Mouse (Mus musculus): ENCODE data around the gene Tnip1. TPM values are rescaled to one million over a fixed set of nuclear protein-coding genes. Genes with fewer than 3 reads are reported as not detected.

Gene Tnip1
- polyA plus RNA-seq (2015; fragmentation: Nextera tagmentation; extraction: Ambion mirVana) = 14.9 and 17.5 TPM in 2 replicates

- Histone ChIP-seq H3K4me2 (no peak within 1 kb of the TSS), H3K4me3 (no peak within 1 kb of the TSS), H3K4me1 (peaks cover 15% of the 10 kb centered on the region; the same call in 1 of the 2 replicates), H3K27ac (no peak within 1 kb of the TSS), H3K36me3 (no peaks in the 10 kb centered on the region), H3K9me3 (no peaks in the 10 kb centered on the region), H3K9ac (no peak within 1 kb of the TSS), H3K27me3 (no peaks in the 10 kb centered on the region)
- 18% methylated on average over 6 of the region's 6 CpGs for WGBS
- no peak for ATAC-seq (ENCODE audit: borderline replicate concordance, extremely low read depth, low FRiP score, low TSS enrichment)
Observed at GRCm38 (mm10) chr11:54962810-54963209, at the start of gene Tnip1. Gene Tnip1, minus strand, starts transcription at chr11:54962917.

DNA sequence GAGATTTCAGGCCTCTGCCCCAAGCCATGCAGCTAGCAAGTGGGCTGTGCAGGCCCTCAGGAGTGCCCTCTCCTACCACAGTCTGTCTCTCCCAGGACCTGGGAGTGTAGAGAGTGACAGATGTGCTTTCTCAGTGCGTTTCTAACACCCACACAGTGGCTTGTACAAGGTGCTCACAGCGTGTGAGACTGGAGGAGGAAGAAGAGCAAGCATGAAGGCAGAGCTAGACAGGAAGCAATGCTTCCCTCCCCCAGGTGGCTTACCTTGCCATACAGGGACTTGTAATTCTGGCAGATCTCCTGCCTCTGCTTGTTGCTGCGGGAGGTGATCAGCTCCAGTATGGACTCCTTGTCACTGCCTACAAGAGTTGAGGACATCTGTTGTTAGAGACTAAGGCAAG is 48.7 kb upstream of the Tnip1 start:
- Histone ChIP-seq H3K36me3 (peaks cover 90% of the 10 kb centered on the region), H3K9ac (no peak overlapping the region), H3K27me3 (no peaks in the 10 kb centered on the region), H3K4me2 (no peak overlapping the region), H3K27ac (no peak overlapping the region), H3K9me3 (no peaks in the 10 kb centered on the region), H3K4me3 (no peak overlapping the region), H3K4me1 (peaks cover 13% of the 10 kb centered on the region)
- WGBS = 80% methylated on average over 3 of the region's 3 CpGs
- no peak for ATAC-seq (ENCODE audit: borderline replicate concordance, extremely low read depth, low FRiP score, low TSS enrichment)

GRCm38 (mm10) chr11:55008230-55008629 is 45.5 kb upstream of the Tnip1 start:
- 49% methylated on average over 6 of the region's 6 CpGs for WGBS
- no peak for ATAC-seq (ENCODE audit: borderline replicate concordance, extremely low read depth, low FRiP score, low TSS enrichment)
- no peak overlapping the region for H3K9ac ChIP-seq

DNA sequence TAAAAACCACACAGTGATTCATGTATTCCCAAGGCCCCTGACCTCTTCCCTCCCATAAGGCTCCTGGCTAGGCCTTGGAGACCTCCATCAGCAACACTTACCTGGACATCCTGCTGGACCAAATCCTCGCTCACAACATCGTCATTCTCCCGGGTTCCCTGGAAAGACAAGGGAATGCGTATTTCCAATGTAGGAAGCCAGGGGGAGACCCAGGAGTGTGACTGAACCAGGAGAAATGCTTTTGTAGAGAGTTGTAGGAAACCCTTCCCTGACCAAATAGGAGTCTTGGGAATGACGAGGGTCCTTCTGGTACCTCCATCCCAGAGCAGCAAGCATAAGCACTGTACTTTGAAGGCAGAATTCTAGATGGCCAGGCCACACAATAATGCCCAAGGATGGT is 43.0 kb upstream of the Tnip1 start:
- no peak overlapping the region for H3K9ac ChIP-seq
- H3K4me2 ChIP-seq = no peak overlapping the region
- peaks cover 96% of the 10 kb centered on the region for H3K36me3 ChIP-seq
- no peak for ATAC-seq (ENCODE audit: borderline replicate concordance, extremely low read depth, low FRiP score, low TSS enrichment)
- H3K4me3 ChIP-seq = no peak overlapping the region
- peaks cover 8% of the 10 kb centered on the region; the same call in 1 of the 2 replicates for H3K9me3 ChIP-seq
- H3K4me1 ChIP-seq = no peaks in the 10 kb centered on the region
- H3K27ac ChIP-seq = no peak overlapping the region
- 76% methylated on average over 5 of the region's 5 CpGs for WGBS
- no peaks in the 10 kb centered on the region for H3K27me3 ChIP-seq

More at GRCm38 (mm10) chr11:55008230-55008629, 45.5 kb upstream of the Tnip1 start:
- Histone ChIP-seq H3K4me2 (no peak overlapping the region), H3K4me1 (peaks cover 3% of the 10 kb centered on the region; the same call in 1 of the 2 replicates), H3K9me3 (no peaks in the 10 kb centered on the region), H3K27me3 (no peaks in the 10 kb centered on the region), H3K4me3 (no peak overlapping the region), H3K36me3 (peaks cover 99% of the 10 kb centered on the region), H3K27ac (no peak overlapping the region)

DNA sequence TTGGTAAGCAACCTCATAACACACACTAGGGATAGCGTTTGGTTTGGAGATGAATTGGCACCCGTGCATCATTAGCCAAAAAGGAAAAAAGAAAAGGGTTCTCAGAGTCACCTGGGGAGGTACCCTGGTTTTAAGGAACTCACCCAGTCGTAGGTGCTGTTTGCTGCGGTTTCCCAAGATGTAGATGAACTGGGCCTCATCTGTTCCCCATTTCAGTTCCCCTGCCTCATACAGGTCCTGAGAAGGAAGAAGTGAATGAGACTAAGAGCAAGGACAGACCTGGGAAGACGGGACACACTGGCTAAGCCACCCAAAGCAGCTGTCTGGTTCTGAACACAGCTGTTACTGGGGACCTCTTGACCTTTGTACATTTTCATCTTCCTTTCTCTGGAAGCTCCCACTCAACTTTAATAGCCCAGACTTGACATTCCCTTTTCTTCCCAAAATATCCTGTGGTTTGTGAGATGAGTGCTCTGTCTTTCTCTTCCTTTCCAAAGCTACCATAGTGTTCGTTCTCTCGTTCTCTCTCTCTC is 42.3 kb upstream of the Tnip1 start:
- no peaks in the 10 kb centered on the region for H3K27me3 ChIP-seq
- WGBS = 75% methylated on average over 7 of the region's 7 CpGs
- no peaks in the 10 kb centered on the region for H3K4me1 ChIP-seq
- no peak overlapping the region for H3K4me2 ChIP-seq
- ATAC-seq (ENCODE audit: borderline replicate concordance, extremely low read depth, low FRiP score, low TSS enrichment) = no peak
- H3K9ac ChIP-seq = no peak overlapping the region
- peaks cover 9% of the 10 kb centered on the region; the same call in 1 of the 2 replicates for H3K9me3 ChIP-seq
- H3K27ac ChIP-seq = no peak overlapping the region
- H3K36me3 ChIP-seq = peaks cover 96% of the 10 kb centered on the region
- H3K4me3 ChIP-seq = no peak overlapping the region

DNA sequence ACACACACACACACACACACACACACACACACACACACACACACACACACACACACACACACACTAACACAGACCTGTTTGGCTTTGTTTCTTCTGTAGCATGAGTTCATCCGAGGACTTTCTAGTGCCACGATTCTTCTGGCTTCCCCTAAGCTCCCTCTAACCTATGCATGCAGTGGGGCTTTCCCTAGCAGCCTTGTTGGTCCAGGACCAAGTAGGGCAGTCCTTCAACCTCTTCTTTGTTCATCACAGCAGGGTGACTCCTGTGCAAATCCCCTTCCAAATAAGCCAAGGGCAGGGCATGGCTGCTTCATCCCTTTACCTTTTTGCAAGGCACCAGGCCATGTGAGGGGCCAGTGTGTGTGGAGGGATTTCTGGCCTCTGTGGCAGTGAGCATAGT is 36.0 kb upstream of the Tnip1 start:
- peaks cover 87% of the 10 kb centered on the region for H3K36me3 ChIP-seq
- no peaks in the 10 kb centered on the region for H3K27me3 ChIP-seq
- H3K9me3 ChIP-seq = peaks cover 9% of the 10 kb centered on the region; the same call in 1 of the 2 replicates
- no peak overlapping the region for H3K4me2 ChIP-seq
- H3K4me1 ChIP-seq = no peaks in the 10 kb centered on the region
- no peak for ATAC-seq (ENCODE audit: borderline replicate concordance, extremely low read depth, low FRiP score, low TSS enrichment)
- no peak overlapping the region for H3K4me3 ChIP-seq
- WGBS = 50% methylated on average over 2 of the region's 2 CpGs
- no peak overlapping the region for H3K9ac ChIP-seq
- no peak overlapping the region for H3K27ac ChIP-seq

- H3K4me3 ChIP-seq = no peak overlapping the region
- no peak overlapping the region for H3K27ac ChIP-seq
Observed at GRCm38 (mm10) chr11:54998284-54998683, 35.6 kb upstream of the Tnip1 start.

GRCm38 (mm10) chr11:54996176-54996575 is 33.5 kb upstream of the Tnip1 start:
- Histone ChIP-seq H3K4me1 (no peaks in the 10 kb centered on the region), H3K36me3 (peaks cover 88% of the 10 kb centered on the region), H3K4me2 (no peak overlapping the region), H3K9me3 (peaks cover 5% of the 10 kb centered on the region; the same call in 1 of the 2 replicates), H3K9ac (no peak overlapping the region), H3K4me3 (no peak overlapping the region), H3K27me3 (no peaks in the 10 kb centered on the region), H3K27ac (no peak overlapping the region)
- no peak for ATAC-seq (ENCODE audit: borderline replicate concordance, extremely low read depth, low FRiP score, low TSS enrichment)
- WGBS = 67% methylated on average over 7 of the region's 7 CpGs

More at GRCm38 (mm10) chr11:54998284-54998683, 35.6 kb upstream of the Tnip1 start:
- ATAC-seq (ENCODE audit: borderline replicate concordance, extremely low read depth, low FRiP score, low TSS enrichment) = no peak
- Histone ChIP-seq H3K4me2 (no peak overlapping the region), H3K9ac (no peak overlapping the region), H3K9me3 (peaks cover 9% of the 10 kb centered on the region; the same call in 1 of the 2 replicates), H3K4me1 (no peaks in the 10 kb centered on the region), H3K36me3 (peaks cover 87% of the 10 kb centered on the region), H3K27me3 (no peaks in the 10 kb centered on the region)
- WGBS = 8% methylated on average over 12 of the region's 12 CpGs

DNA sequence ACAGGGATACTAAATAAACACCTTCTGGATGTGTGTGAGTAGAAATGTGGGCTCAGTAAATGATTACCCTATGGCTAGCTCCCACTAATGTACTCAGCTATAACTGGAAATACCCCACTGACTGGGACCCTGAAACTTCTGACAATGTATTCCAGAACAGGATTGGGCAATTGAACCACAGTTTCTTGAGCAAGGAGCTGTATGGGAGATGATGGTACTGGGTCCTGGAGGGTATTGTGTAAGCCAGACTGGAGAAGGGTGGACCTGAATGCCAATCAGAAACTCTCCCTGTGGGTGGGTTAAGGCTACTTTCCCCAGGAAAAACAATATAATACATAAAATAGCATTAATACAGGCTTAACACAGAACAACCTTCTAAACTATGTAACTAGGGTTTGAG is 27.2 kb upstream of the Tnip1 start:
- no peak overlapping the region for H3K9ac ChIP-seq
- H3K36me3 ChIP-seq = peaks cover 95% of the 10 kb centered on the region
- no peaks in the 10 kb centered on the region for H3K4me1 ChIP-seq
- no peaks in the 10 kb centered on the region for H3K27me3 ChIP-seq
- no peak overlapping the region for H3K27ac ChIP-seq
- H3K4me3 ChIP-seq = no peak overlapping the region
- no peaks in the 10 kb centered on the region for H3K9me3 ChIP-seq
- H3K4me2 ChIP-seq = no peak overlapping the region
- ATAC-seq (ENCODE audit: borderline replicate concordance, extremely low read depth, low FRiP score, low TSS enrichment) = no peak

- no peak overlapping the region for H3K4me3 ChIP-seq
- WGBS = 71% methylated on average over 8 of the region's 8 CpGs
- no peak for ATAC-seq (ENCODE audit: borderline replicate concordance, extremely low read depth, low FRiP score, low TSS enrichment)
- H3K4me1 ChIP-seq = no peaks in the 10 kb centered on the region
- peaks cover 95% of the 10 kb centered on the region for H3K36me3 ChIP-seq
- H3K9ac ChIP-seq = no peak overlapping the region
- no peak overlapping the region for H3K27ac ChIP-seq
- H3K9me3 ChIP-seq = no peaks in the 10 kb centered on the region
- no peaks in the 10 kb centered on the region for H3K27me3 ChIP-seq
- no peak overlapping the region for H3K4me2 ChIP-seq
Observed at GRCm38 (mm10) chr11:54988754-54989349, 26.1 kb upstream of the Tnip1 start.

DNA sequence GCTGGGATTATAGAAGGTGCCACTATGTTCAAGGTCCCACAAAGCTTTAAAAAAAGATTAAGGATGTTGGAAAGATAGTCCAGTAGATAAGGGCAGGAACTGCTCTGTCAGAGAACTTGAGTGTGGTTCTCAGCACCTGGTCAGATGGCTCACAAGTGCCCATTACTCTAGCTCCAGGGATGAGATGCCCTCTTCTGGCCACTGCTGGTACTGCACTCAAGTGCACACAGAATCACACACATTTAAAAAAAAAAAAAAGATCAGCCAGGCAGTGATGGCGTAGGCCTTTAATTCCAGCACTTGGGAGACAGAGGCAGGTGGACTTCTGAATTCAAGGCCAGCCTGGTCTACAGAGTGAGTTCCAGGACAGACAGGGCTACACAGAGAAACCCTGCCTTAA is 25.3 kb upstream of the Tnip1 start:
- H3K9ac ChIP-seq = no peak overlapping the region
- H3K27me3 ChIP-seq = no peaks in the 10 kb centered on the region
- H3K9me3 ChIP-seq = no peaks in the 10 kb centered on the region
- H3K4me2 ChIP-seq = no peak overlapping the region
- no peak overlapping the region for H3K27ac ChIP-seq
- peaks cover 95% of the 10 kb centered on the region for H3K36me3 ChIP-seq
- no peak for ATAC-seq (ENCODE audit: borderline replicate concordance, extremely low read depth, low FRiP score, low TSS enrichment)
- no peak overlapping the region for H3K4me3 ChIP-seq
- WGBS = 100% methylated on average over 1 of the region's 1 CpGs
- H3K4me1 ChIP-seq = no peaks in the 10 kb centered on the region

- no peak for ATAC-seq (ENCODE audit: borderline replicate concordance, extremely low read depth, low FRiP score, low TSS enrichment)
- peaks cover 96% of the 10 kb centered on the region for H3K36me3 ChIP-seq
- H3K4me2 ChIP-seq = no peak overlapping the region
- H3K27me3 ChIP-seq = no peaks in the 10 kb centered on the region
- no peak overlapping the region for H3K9ac ChIP-seq
- no peak overlapping the region for H3K27ac ChIP-seq
- 65% methylated on average over 3 of the region's 3 CpGs for WGBS
- H3K4me1 ChIP-seq = no peaks in the 10 kb centered on the region
- H3K9me3 ChIP-seq = no peaks in the 10 kb centered on the region
- no peak overlapping the region for H3K4me3 ChIP-seq
Observed at GRCm38 (mm10) chr11:54985086-54985485, 22.4 kb upstream of the Tnip1 start.

Measured in lung, embryonic 15.5 days (tissue).